ENCODE assay signal across 25 mouse cellular contexts in genomic region chr15:93994542-93994941, GRCm38 (mm10).
DNase-seq lines count a peak whose midpoint lies in the region; ATAC-seq and TF ChIP-seq lines count a peak whose summit lies in the region.
"Had no signal": no experiment of that assay in that cellular context is flagged by ENCODE, and none has a peak within 500 bp of the region (broad histone marks: within the 10 kb centered on the region; RNA-seq: fewer than 3 reads in every experiment).

No protein-coding gene starts in this region.

- H3K27ac ChIP-seq in hindbrain, embryonic 11.5 days (ENCODE audit: low read depth, low read length) = no peak overlapping the region
- H3K27ac ChIP-seq in hindbrain, embryonic 12.5 days = no peak overlapping the region
- H3K27ac ChIP-seq in intestine, postnatal 0 days (ENCODE audit: low read depth, low read length) = no peak overlapping the region
- no peak overlapping the region for H3K27ac ChIP-seq in intestine, embryonic 16.5 days (ENCODE audit: low read length)
- H3K27ac ChIP-seq in liver, postnatal 0 days (ENCODE audit: low read depth) = no peak overlapping the region
- H3K27ac ChIP-seq: embryonic facial prominence, embryonic 13.5 days; embryonic facial prominence, embryonic 15.5 days; forebrain, embryonic 13.5 days had no signal

- no peak overlapping the region for H3K4me3 ChIP-seq in hindbrain, embryonic 11.5 days (ENCODE audit: low read depth, low read length)
- H3K4me3 ChIP-seq in hindbrain, embryonic 12.5 days = no peak overlapping the region
- H3K4me3 ChIP-seq in intestine, postnatal 0 days (ENCODE audit: low read depth, low read length) = no peak overlapping the region
- H3K4me3 ChIP-seq in intestine, embryonic 16.5 days (ENCODE audit: low read length) = no peak overlapping the region
- no peak overlapping the region for H3K4me3 ChIP-seq in liver, postnatal 0 days (ENCODE audit: low read depth, low read length)
- H3K4me3 ChIP-seq: embryonic facial prominence, embryonic 13.5 days; embryonic facial prominence, embryonic 15.5 days; erythroblast, embryonic 14.5 days; forebrain, embryonic 13.5 days had no signal

- no peak for TF ChIP-seq CTCF in intestine, postnatal 0 days (IDR thresholded peaks at IDR 0.05; ENCODE audit: low read depth)
- TF ChIP-seq CTCF in brain, embryonic 14.5 days (IDR thresholded peaks at IDR 0.05; ENCODE audit: borderline replicate concordance, extremely low read depth, insufficient read depth, insufficient read length) = no peak
- no peak for TF ChIP-seq CTCF in liver, postnatal 0 days (IDR thresholded peaks at IDR 0.05; ENCODE audit: low read depth)

- H3K4me1 ChIP-seq in hindbrain, embryonic 11.5 days (replicated peaks; ENCODE audit: control insufficient read depth, insufficient read depth, low read length) = no peaks in the 10 kb centered on the region
- peaks cover 2% of the 10 kb centered on the region; the same call in 1 of the 2 replicates for H3K4me1 ChIP-seq in hindbrain, embryonic 12.5 days
- H3K4me1 ChIP-seq in intestine, postnatal 0 days (replicated peaks; ENCODE audit: control insufficient read depth, insufficient read depth, low read length) = no peaks in the 10 kb centered on the region
- no peaks in the 10 kb centered on the region for H3K4me1 ChIP-seq in intestine, embryonic 16.5 days (ENCODE audit: control insufficient read depth, insufficient read depth, low read length)
- no peaks in the 10 kb centered on the region for H3K4me1 ChIP-seq in liver, postnatal 0 days (ENCODE audit: insufficient read depth)
- H3K4me1 ChIP-seq: embryonic facial prominence, embryonic 13.5 days; embryonic facial prominence, embryonic 15.5 days had no signal

- ATAC-seq in hindbrain, embryonic 11.5 days (ENCODE audit: low FRiP score) = peak; percentile 51; the same call in 1 of the 2 replicates
- no peak for ATAC-seq in hindbrain, embryonic 12.5 days (ENCODE audit: low FRiP score)
- peak; percentile 56; the same call in 1 of the 2 replicates for ATAC-seq in intestine, postnatal 0 days
- no peak for ATAC-seq in intestine, embryonic 16.5 days
- no peak for ATAC-seq in liver, postnatal 0 days
- ATAC-seq: activated CD4-positive, CD25-positive, alpha-beta regulatory T cell, adult 4 months; forebrain, embryonic 13.5 days; forebrain, embryonic 16.5 days; Patski had no signal

- no peak for TF ChIP-seq EP300 in liver, postnatal 0 days (IDR thresholded peaks at IDR 0.05; ENCODE audit: low read depth)

- H3K9ac ChIP-seq in hindbrain, embryonic 11.5 days (ENCODE audit: low read depth, low read length) = no peak overlapping the region
- no peak overlapping the region for H3K9ac ChIP-seq in hindbrain, embryonic 12.5 days
- H3K9ac ChIP-seq in intestine, postnatal 0 days (ENCODE audit: low read depth, low read length) = no peak overlapping the region
- H3K9ac ChIP-seq in intestine, embryonic 16.5 days (ENCODE audit: low read depth, low read length) = no peak overlapping the region
- H3K9ac ChIP-seq in liver, postnatal 0 days (replicated peaks) = no peak overlapping the region
- H3K9ac ChIP-seq: embryonic facial prominence, embryonic 13.5 days; embryonic facial prominence, embryonic 15.5 days; forebrain, embryonic 13.5 days had no signal

- no peak for TF ChIP-seq POLR2A in brain, embryonic 14.5 days (IDR thresholded peaks at IDR 0.05; ENCODE audit: borderline replicate concordance, extremely low read depth, insufficient read depth, insufficient read length, poor library complexity, severe bottlenecking)

- no peak overlapping the region for H3K4me2 ChIP-seq in hindbrain, embryonic 11.5 days (replicated peaks; ENCODE audit: low read depth, low read length)
- no peak overlapping the region for H3K4me2 ChIP-seq in hindbrain, embryonic 12.5 days (replicated peaks)
- H3K4me2 ChIP-seq in intestine, postnatal 0 days (replicated peaks; ENCODE audit: low read depth) = no peak overlapping the region
- H3K4me2 ChIP-seq in intestine, embryonic 16.5 days (ENCODE audit: low read depth, low read length) = no peak overlapping the region
- H3K4me2 ChIP-seq in liver, postnatal 0 days (ENCODE audit: low read depth, low read length) = no peak overlapping the region
- H3K4me2 ChIP-seq: embryonic facial prominence, embryonic 13.5 days; embryonic facial prominence, embryonic 15.5 days; forebrain, embryonic 13.5 days had no signal

- H3K36me3 ChIP-seq in hindbrain, embryonic 11.5 days (ENCODE audit: control insufficient read depth, insufficient read depth, low read length) = no peaks in the 10 kb centered on the region
- no peaks in the 10 kb centered on the region for H3K36me3 ChIP-seq in hindbrain, embryonic 12.5 days
- no peaks in the 10 kb centered on the region for H3K36me3 ChIP-seq in intestine, postnatal 0 days (ENCODE audit: control insufficient read depth, insufficient read depth)
- H3K36me3 ChIP-seq in intestine, embryonic 16.5 days (ENCODE audit: control insufficient read depth, insufficient read depth, low read length) = no peaks in the 10 kb centered on the region
- H3K36me3 ChIP-seq in liver, postnatal 0 days (replicated peaks; ENCODE audit: insufficient read depth, low read length) = no peaks in the 10 kb centered on the region
- H3K36me3 ChIP-seq: embryonic facial prominence, embryonic 13.5 days; embryonic facial prominence, embryonic 15.5 days had no signal

- no peaks in the 10 kb centered on the region for H3K9me3 ChIP-seq in hindbrain, embryonic 11.5 days (ENCODE audit: control insufficient read depth, low read length)
- no peaks in the 10 kb centered on the region for H3K9me3 ChIP-seq in hindbrain, embryonic 12.5 days (replicated peaks)
- H3K9me3 ChIP-seq in intestine, postnatal 0 days (ENCODE audit: control insufficient read depth) = no peaks in the 10 kb centered on the region
- no peaks in the 10 kb centered on the region for H3K9me3 ChIP-seq in intestine, embryonic 16.5 days (ENCODE audit: control insufficient read depth, low read length)
- no peaks in the 10 kb centered on the region for H3K9me3 ChIP-seq in liver, postnatal 0 days (ENCODE audit: low read length)
- H3K9me3 ChIP-seq: embryonic facial prominence, embryonic 13.5 days; embryonic facial prominence, embryonic 15.5 days; forebrain, embryonic 13.5 days had no signal

- no peaks in the 10 kb centered on the region for H3K27me3 ChIP-seq in hindbrain, embryonic 11.5 days (ENCODE audit: control insufficient read depth, insufficient read depth, low read length)
- H3K27me3 ChIP-seq in hindbrain, embryonic 12.5 days = no peaks in the 10 kb centered on the region
- H3K27me3 ChIP-seq in intestine, postnatal 0 days (replicated peaks; ENCODE audit: control insufficient read depth, insufficient read depth, low read length) = no peaks in the 10 kb centered on the region
- no peaks in the 10 kb centered on the region for H3K27me3 ChIP-seq in intestine, embryonic 16.5 days (replicated peaks; ENCODE audit: control insufficient read depth, insufficient read depth, low read length)
- H3K27me3 ChIP-seq in liver, postnatal 0 days (ENCODE audit: insufficient read depth, low read length) = no peaks in the 10 kb centered on the region
- H3K27me3 ChIP-seq: embryonic facial prominence, embryonic 13.5 days; embryonic facial prominence, embryonic 15.5 days; forebrain, embryonic 13.5 days; Patski had no signal

- WGBS in hindbrain, embryonic 11.5 days = 39% methylated on average over 4 of the region's 4 CpGs
- 40% methylated on average over 4 of the region's 4 CpGs for WGBS in hindbrain, embryonic 12.5 days
- WGBS in intestine, postnatal 0 days = 50% methylated on average over 4 of the region's 4 CpGs
- 57% methylated on average over 4 of the region's 4 CpGs for WGBS in intestine, embryonic 16.5 days
- 54% methylated on average over 4 of the region's 4 CpGs for WGBS in liver, postnatal 0 days (ENCODE audit: insufficient replicate concordance)

- no peak for DNase-seq in hindbrain, embryonic 11.5 days (ENCODE audit: low spot score)
- peak; percentile 71 for DNase-seq in Muller cell, postnatal 12 days (ENCODE audit: inconsistent ontology term)
- DNase-seq in brain, embryonic 14.5 days (ENCODE audit: low read depth) = peak; percentile 42
- DNase-seq in liver, postnatal 0 days = no peak
- DNase-seq in layer of hippocampus, adult 18-20 months (ENCODE audit: low spot score in 2 of 2) = no peak
- DNase-seq: adrenal gland, adult 8-10 months; adrenal gland, postnatal 14 days; adrenal gland, postnatal 36 days; cerebellum, adult 11 months; cerebellum, adult 18-20 months; cerebellum, adult 8-10 months; cerebellum, adult 9-11 months; cerebellum, postnatal 14 days; cerebellum, postnatal 36 days; embryo, embryonic 11 days had no signal

Comparison
In these comparisons a context has a peak if more than half of its experiments do, and no peak if none do; other contexts are left out.
1. ATAC-seq: peak in hindbrain, embryonic 11.5 days (single experiment) and intestine, postnatal 0 days (single experiment); none in hindbrain, embryonic 12.5 days (single experiment), intestine, embryonic 16.5 days (single experiment) and liver, postnatal 0 days (single experiment).
2. DNase-seq: peak in Muller cell, postnatal 12 days (single experiment) and brain, embryonic 14.5 days (single experiment); none in hindbrain, embryonic 11.5 days (single experiment), liver, postnatal 0 days (single experiment) and layer of hippocampus, adult 18-20 months (0 of 2).